ENCODE assay signal across 21 mouse cellular contexts in the genomic region with DNA sequence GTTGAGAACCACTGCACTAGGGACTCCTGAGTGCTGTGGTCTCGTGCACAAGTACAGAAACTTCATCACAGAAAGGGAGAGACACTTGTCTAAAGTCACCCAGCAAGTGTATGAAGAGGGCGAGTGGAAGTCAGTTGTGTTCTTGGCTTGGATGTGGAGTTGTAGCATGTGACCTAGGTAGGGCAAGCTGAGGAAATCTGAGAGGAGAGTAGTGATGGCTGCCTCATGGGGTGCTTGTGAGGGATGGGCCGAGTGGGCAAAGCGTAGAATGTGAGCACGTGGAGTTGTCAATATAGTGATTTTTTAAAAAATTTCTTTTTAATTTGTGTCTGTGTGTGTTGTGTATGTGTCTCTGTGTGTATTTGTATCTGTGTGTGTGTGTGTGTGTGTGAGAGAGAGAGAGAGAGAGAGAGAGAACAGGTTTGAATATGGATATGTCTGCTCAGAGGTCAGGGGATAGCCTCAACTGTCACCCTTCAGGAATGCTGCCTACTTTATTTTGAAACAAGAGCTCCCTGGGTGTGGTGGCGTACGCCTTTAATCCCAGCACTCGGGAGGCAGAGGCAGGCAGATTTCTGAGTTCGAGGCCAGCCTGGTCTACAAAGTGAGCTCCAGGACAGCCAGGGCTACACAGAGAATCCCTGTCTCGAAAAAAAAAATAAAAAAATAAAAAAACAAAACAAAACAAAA. TPM values are rescaled to one million over a fixed set of nuclear protein-coding genes. Genes with fewer than 3 reads are reported as not detected.
DNase-seq lines count a peak whose midpoint lies in the region; ATAC-seq and TF ChIP-seq lines count a peak whose summit lies in the region.
"Had no signal": no experiment of that assay in that cellular context is flagged by ENCODE, and none has a peak within 500 bp of the region (broad histone marks: within the 10 kb centered on the region; RNA-seq: fewer than 3 reads in every experiment).

No protein-coding gene starts in this region.

- no peaks in the 10 kb centered on the region for H3K27me3 ChIP-seq in heart, embryonic 14.5 days (ENCODE audit: control insufficient read depth, insufficient read depth, low read length)
- no peaks in the 10 kb centered on the region for H3K27me3 ChIP-seq in lung, postnatal 0 days (replicated peaks; ENCODE audit: insufficient read depth, low read length)
- H3K27me3 ChIP-seq: embryonic facial prominence, embryonic 13.5 days; forebrain, embryonic 15.5 days; limb, embryonic 12.5 days had no signal

- peak overlapping the region; percentile 22; the same call in 1 of the 2 replicates for H3K9ac ChIP-seq in heart, embryonic 14.5 days (ENCODE audit: low read length)
- no peak overlapping the region for H3K9ac ChIP-seq in lung, postnatal 0 days (replicated peaks; ENCODE audit: low read depth)
- H3K9ac ChIP-seq: embryonic facial prominence, embryonic 13.5 days; forebrain, embryonic 15.5 days; hindbrain, embryonic 14.5 days; limb, embryonic 12.5 days; liver, embryonic 12.5 days had no signal

- TF ChIP-seq CTCF in lung, postnatal 0 days (IDR thresholded peaks at IDR 0.05), result no peak

- peak overlapping the region in 1 of 2 experiments; percentile 92; a peak in 2 of 4 replicates for H3K27ac ChIP-seq in heart, embryonic 14.5 days (replicated peaks in 1 of 2; ENCODE audit: control insufficient read depth in 1 of 2, insufficient read depth in 1 of 2, low read depth in 2 of 2, low read length in 2 of 2)
- peak overlapping the region; percentile 87; the same call in 1 of the 2 replicates for H3K27ac ChIP-seq in lung, postnatal 0 days (ENCODE audit: low read length)
- H3K27ac ChIP-seq: embryonic facial prominence, embryonic 13.5 days; forebrain, embryonic 15.5 days; hindbrain, embryonic 14.5 days; limb, embryonic 12.5 days; liver, embryonic 12.5 days had no signal

- peaks cover 61 to 92% of the 10 kb centered on the region in 2 experiments for H3K4me1 ChIP-seq in heart, embryonic 14.5 days (ENCODE audit: control insufficient read depth in 2 of 2, insufficient read depth in 2 of 2, low read length in 2 of 2)
- peaks cover 24% of the 10 kb centered on the region; the same call in 1 of the 2 replicates for H3K4me1 ChIP-seq in lung, postnatal 0 days (ENCODE audit: insufficient read depth, low read depth, low read length)
- H3K4me1 ChIP-seq: megakaryocyte, embryonic 14.5 days had no signal

- no peak for ATAC-seq in heart, embryonic 14.5 days (ENCODE audit: insufficient number of reproducible peaks, insufficient read depth, low FRiP score, low read depth)
- ATAC-seq in lung, postnatal 0 days, result no peak
- ATAC-seq: forebrain, embryonic 15.5 days; liver, embryonic 12.5 days; midbrain, embryonic 16.5 days had no signal

- DNase-seq in heart, adult 8-10 months (ENCODE audit: low spot score), result no peak
- DNase-seq in lung, postnatal 0 days (ENCODE audit: low spot score), result no peak
- no peak for DNase-seq in lung, adult 18-20 months
- peak; percentile 71 for DNase-seq in ZHBTc4 (ENCODE audit: low read depth, low spot score)
- no peak for DNase-seq in layer of hippocampus, postnatal 25 days (ENCODE audit: extremely low spot score in 1 of 2, low spot score in 1 of 2)
- no peak for DNase-seq in cerebellum, postnatal 10 days
- DNase-seq: adrenal gland, postnatal 25 days; cerebellum, adult 11 months; cerebellum, postnatal 14 days; kidney, adult 9 months; lung, postnatal 10 days; retina, postnatal 1 day had no signal

- no peaks in the 10 kb centered on the region for H3K9me3 ChIP-seq in heart, embryonic 14.5 days (ENCODE audit: control insufficient read depth, low read length)
- H3K9me3 ChIP-seq in lung, postnatal 0 days (ENCODE audit: low read length), result no peaks in the 10 kb centered on the region
- H3K9me3 ChIP-seq: embryonic facial prominence, embryonic 13.5 days; forebrain, embryonic 15.5 days; G1E; limb, embryonic 12.5 days; liver, embryonic 12.5 days; megakaryocyte, embryonic 14.5 days had no signal

- H3K4me3 ChIP-seq in heart, embryonic 14.5 days (ENCODE audit: control insufficient read depth in 1 of 2, insufficient read depth in 1 of 2, low read depth in 1 of 2, low read length in 2 of 2), result no peak overlapping the region
- H3K4me3 ChIP-seq in lung, postnatal 0 days (ENCODE audit: low read depth, low read length), result no peak overlapping the region
- H3K4me3 ChIP-seq: embryonic facial prominence, embryonic 13.5 days; forebrain, embryonic 15.5 days; limb, embryonic 12.5 days; liver, embryonic 12.5 days; megakaryocyte, embryonic 14.5 days had no signal

- no peak overlapping the region for H3K4me2 ChIP-seq in heart, embryonic 14.5 days (ENCODE audit: low read length)
- no peak overlapping the region for H3K4me2 ChIP-seq in lung, postnatal 0 days (replicated peaks; ENCODE audit: low read depth, low read length)
- H3K4me2 ChIP-seq: embryonic facial prominence, embryonic 13.5 days; forebrain, embryonic 15.5 days; hindbrain, embryonic 14.5 days; limb, embryonic 12.5 days; liver, embryonic 12.5 days had no signal

- peaks cover 53% of the 10 kb centered on the region for H3K36me3 ChIP-seq in heart, embryonic 14.5 days (ENCODE audit: control insufficient read depth, insufficient read depth, low read length)
- no peaks in the 10 kb centered on the region for H3K36me3 ChIP-seq in lung, postnatal 0 days (ENCODE audit: insufficient read depth, low read length)
- H3K36me3 ChIP-seq: forebrain, embryonic 15.5 days; G1E; liver, embryonic 12.5 days had no signal

- TF ChIP-seq EP300 in lung, postnatal 0 days (IDR thresholded peaks at IDR 0.05), result no peak

- WGBS in heart, embryonic 14.5 days, result 89% methylated on average over 10 of the region's 10 CpGs
- 86% methylated on average over 10 of the region's 10 CpGs for WGBS in lung, postnatal 0 days

RNA-seq across cellular contexts. Expression of a gene that starts 11.7 kb away (rescaled TPM):
- 21.1 and 22.7 TPM in 2 replicates for polyA plus RNA-seq in heart, embryonic 14.5 days (2014; fragmentation: Nextera tagmentation; extraction: Ambion mirVana)
- total RNA-seq in heart, adult 8-10 months (2022), result 10 to 100 TPM; 17.7 to 42.4 (median 24.0) TPM
- 11.4 and 12.4 TPM in 2 replicates for polyA plus RNA-seq in lung, postnatal 0 days (2015; fragmentation: Nextera tagmentation; extraction: Ambion mirVana)
- total RNA-seq in layer of hippocampus, postnatal 25 days (2021), result 10 to 100 TPM; 15.7 to 18.3 TPM
- polyA plus RNA-seq: G1E had no signal

RNA-seq across cellular contexts. Expression of a gene that starts 15.4 kb away (rescaled TPM):
- polyA plus RNA-seq in heart, embryonic 14.5 days (2014; fragmentation: Nextera tagmentation; extraction: Ambion mirVana), result 4.6 and 4.9 TPM in 2 replicates
- 1 to 10 TPM in 2 of 4 experiments, under 1 TPM in 2; 0.43 to 1.3 (median 0.96) TPM for total RNA-seq in heart, adult 8-10 months (2022)
- 8.0 and 8.3 TPM in 2 replicates for polyA plus RNA-seq in lung, postnatal 0 days (2015; fragmentation: Nextera tagmentation; extraction: Ambion mirVana)
- total RNA-seq in layer of hippocampus, postnatal 25 days (2021), result 1 to 10 TPM; 3.4 to 4.2 TPM
